Mouse (Mus musculus) bone marrow macrophage, adult 2 months (primary cell): Measurements from ENCODE around the gene Rasa4.

Experiments used
- CTCF ChIP-seq: IDR thresholded peaks from 2 replicates; pipeline ENCODE4 v1.5.1; 2012; ENCODE audit warnings: low read depth, mild to moderate bottlenecking, low read length, moderate library complexity
- POLR2A ChIP-seq: IDR thresholded peaks from 2 replicates; pipeline ENCODE4 v1.6.1; 2012; ENCODE audit warnings: mild to moderate bottlenecking, low read depth, low read length, borderline replicate concordance

DNA sequence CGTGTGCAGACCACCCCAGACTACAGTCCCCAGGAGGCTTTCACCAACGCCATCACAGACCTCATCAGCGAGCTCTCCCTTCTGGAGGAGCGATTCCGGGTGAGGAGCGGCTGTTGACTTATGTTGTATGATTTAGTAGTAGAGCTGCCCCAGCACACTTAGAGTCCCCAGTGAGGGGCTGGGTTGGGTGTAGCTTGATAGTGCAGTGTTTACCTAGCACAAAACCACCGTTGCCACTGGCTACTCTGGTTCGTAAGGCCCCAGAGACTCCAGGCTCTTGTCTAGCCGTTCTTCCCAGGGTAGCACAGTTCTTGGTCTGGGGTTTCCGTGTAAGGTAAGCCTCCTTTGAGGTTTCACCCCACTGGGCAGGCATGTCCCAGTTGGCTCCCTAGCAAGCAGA is 38.4 kb downstream of the Rasa4 start:
- TF ChIP-seq CTCF = no peak
- TF ChIP-seq POLR2A = 0 out of 2 replicates have a peak, but pooled peaks have one; percentile 10
